8 mouse cellular contexts compared by ENCODE assay signal in the genomic region with DNA sequence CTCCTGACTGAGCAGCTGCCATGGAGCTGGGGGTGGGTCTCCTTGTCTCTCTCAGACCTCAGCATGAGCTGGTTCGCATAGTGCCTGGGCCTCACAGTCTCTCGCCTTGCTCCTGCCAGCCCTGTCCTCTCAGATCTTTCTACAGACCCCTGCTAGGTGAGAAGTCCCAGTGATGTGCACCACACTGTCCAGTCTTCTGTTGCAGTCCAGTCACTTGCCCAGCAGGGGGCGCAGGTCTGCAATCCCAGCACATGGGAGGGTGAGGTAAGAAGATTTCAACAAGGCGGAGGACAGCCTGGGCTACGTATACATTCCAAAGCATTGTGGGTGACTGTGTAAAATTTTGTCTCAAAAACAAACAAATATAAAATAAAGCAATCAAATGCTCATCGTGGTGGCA. TPM values are rescaled to one million over a fixed set of nuclear protein-coding genes. Genes with fewer than 3 reads are reported as not detected.
DNase-seq lines count a peak whose midpoint lies in the region; ATAC-seq and TF ChIP-seq lines count a peak whose summit lies in the region.

No protein-coding gene starts in this region.

- TF ChIP-seq POLR2A in ES-Bruce4 (IDR thresholded peaks at IDR 0.05; ENCODE audit: insufficient read depth, low read length), result no peak

- no peaks in the 10 kb centered on the region for H3K36me3 ChIP-seq in intestine, postnatal 0 days (ENCODE audit: control insufficient read depth, insufficient read depth)
- no peaks in the 10 kb centered on the region for H3K36me3 ChIP-seq in intestine, embryonic 15.5 days
- H3K36me3 ChIP-seq in ES-Bruce4 (ENCODE audit: control insufficient read depth, insufficient read depth, low read length, poor library complexity, severe bottlenecking), result no peaks in the 10 kb centered on the region
- H3K36me3 ChIP-seq in liver, embryonic 15.5 days (replicated peaks), result 0 out of 2 replicates have a peak, but pooled peaks cover 4% of the 10 kb centered on the region
- H3K36me3 ChIP-seq in hindbrain, embryonic 13.5 days, result no peaks in the 10 kb centered on the region

- H3K27me3 ChIP-seq in intestine, postnatal 0 days (replicated peaks; ENCODE audit: control insufficient read depth, insufficient read depth, low read length), result 0 out of 2 replicates have a peak, but pooled peaks cover 4% of the 10 kb centered on the region
- H3K27me3 ChIP-seq in intestine, embryonic 15.5 days (replicated peaks), result no peaks in the 10 kb centered on the region
- no peaks in the 10 kb centered on the region for H3K27me3 ChIP-seq in ES-Bruce4 (ENCODE audit: control insufficient read depth, insufficient read depth, low read length, poor library complexity, severe bottlenecking)
- no peaks in the 10 kb centered on the region for H3K27me3 ChIP-seq in liver, embryonic 15.5 days
- H3K27me3 ChIP-seq in hindbrain, embryonic 13.5 days, result 0 out of 2 replicates have a peak, but pooled peaks cover 5% of the 10 kb centered on the region

- no peak overlapping the region for H3K27ac ChIP-seq in intestine, postnatal 0 days (ENCODE audit: low read depth, low read length)
- no peak overlapping the region for H3K27ac ChIP-seq in intestine, embryonic 15.5 days
- H3K27ac ChIP-seq in ES-Bruce4 (ENCODE audit: insufficient read depth, low read length), result no peak overlapping the region
- no peak overlapping the region for H3K27ac ChIP-seq in liver, embryonic 15.5 days (replicated peaks)
- H3K27ac ChIP-seq in hindbrain, embryonic 13.5 days, result no peak overlapping the region

- TF ChIP-seq CTCF in intestine, postnatal 0 days (IDR thresholded peaks at IDR 0.05; ENCODE audit: low read depth), result peak; percentile 82
- peak; percentile 99 for TF ChIP-seq CTCF in ES-Bruce4 (IDR thresholded peaks at IDR 0.05; ENCODE audit: low read depth, low read length)

- H3K4me2 ChIP-seq in intestine, postnatal 0 days (replicated peaks; ENCODE audit: low read depth), result no peak overlapping the region
- no peak overlapping the region for H3K4me2 ChIP-seq in intestine, embryonic 15.5 days (replicated peaks)
- H3K4me2 ChIP-seq in liver, embryonic 15.5 days, result no peak overlapping the region
- H3K4me2 ChIP-seq in hindbrain, embryonic 13.5 days, result no peak overlapping the region

- no peak overlapping the region for H3K9ac ChIP-seq in intestine, postnatal 0 days (ENCODE audit: low read depth, low read length)
- no peak overlapping the region for H3K9ac ChIP-seq in intestine, embryonic 15.5 days
- H3K9ac ChIP-seq in ES-Bruce4 (ENCODE audit: low read depth, poor library complexity, severe bottlenecking), result no peak overlapping the region
- H3K9ac ChIP-seq in liver, embryonic 15.5 days, result no peak overlapping the region
- no peak overlapping the region for H3K9ac ChIP-seq in hindbrain, embryonic 13.5 days

- H3K4me1 ChIP-seq in intestine, postnatal 0 days (replicated peaks; ENCODE audit: control insufficient read depth, insufficient read depth, low read length), result no peaks in the 10 kb centered on the region
- H3K4me1 ChIP-seq in intestine, embryonic 15.5 days (replicated peaks), result peaks cover 12% of the 10 kb centered on the region; the same call in 1 of the 2 replicates
- peaks cover 10% of the 10 kb centered on the region for H3K4me1 ChIP-seq in ES-Bruce4 (ENCODE audit: control insufficient read depth, insufficient read depth, low read length)
- H3K4me1 ChIP-seq in liver, embryonic 15.5 days (replicated peaks), result peaks cover 46% of the 10 kb centered on the region
- H3K4me1 ChIP-seq in hindbrain, embryonic 13.5 days (replicated peaks), result 0 out of 2 replicates have a peak, but pooled peaks cover 4% of the 10 kb centered on the region

- ATAC-seq in intestine, postnatal 0 days, result no peak
- ATAC-seq in intestine, embryonic 15.5 days, result no peak
- ATAC-seq in granulocyte monocyte progenitor cell, adult 5-6 weeks (replicated peaks; ENCODE audit: poor library complexity, severe bottlenecking), result peak; percentile 54
- ATAC-seq in liver, embryonic 15.5 days (ENCODE audit: insufficient read depth), result peak; percentile 47; the same call in 1 of the 2 replicates
- ATAC-seq in hindbrain, embryonic 13.5 days (ENCODE audit: low FRiP score), result no peak

- DNase-seq in c-Kit-negative CD71-positive TER-119-positive erythroid progenitor cells, embryonic 14.5 days (ENCODE audit: low read depth, low spot score), result peak; percentile 62
- DNase-seq in right cerebral cortex, postnatal 14 days, result peak; percentile 53

- no peak overlapping the region for H3K4me3 ChIP-seq in intestine, postnatal 0 days (ENCODE audit: low read depth, low read length)
- no peak overlapping the region for H3K4me3 ChIP-seq in intestine, embryonic 15.5 days (replicated peaks)
- H3K4me3 ChIP-seq in ES-Bruce4 (ENCODE audit: low read depth, low read length), result no peak overlapping the region
- no peak overlapping the region for H3K4me3 ChIP-seq in liver, embryonic 15.5 days (replicated peaks)
- H3K4me3 ChIP-seq in hindbrain, embryonic 13.5 days, result no peak overlapping the region

- 38% methylated on average over 6 of the region's 6 CpGs for WGBS in intestine, postnatal 0 days
- 46% methylated on average over 6 of the region's 6 CpGs for whole genome bisulfite sequencing in intestine, embryonic 15.5 days
- WGBS in liver, embryonic 15.5 days (ENCODE audit: insufficient replicate concordance), result 28% methylated on average over 6 of the region's 6 CpGs
- 47% methylated on average over 6 of the region's 6 CpGs for WGBS in hindbrain, embryonic 13.5 days

- H3K9me3 ChIP-seq in intestine, postnatal 0 days (ENCODE audit: control insufficient read depth), result no peaks in the 10 kb centered on the region
- no peaks in the 10 kb centered on the region for H3K9me3 ChIP-seq in intestine, embryonic 15.5 days
- H3K9me3 ChIP-seq in ES-Bruce4 (replicated peaks; ENCODE audit: control insufficient read depth, insufficient read depth, low read length, poor library complexity, severe bottlenecking), result no peaks in the 10 kb centered on the region
- no peaks in the 10 kb centered on the region for H3K9me3 ChIP-seq in liver, embryonic 15.5 days (replicated peaks)
- H3K9me3 ChIP-seq in hindbrain, embryonic 13.5 days, result no peaks in the 10 kb centered on the region

- TF ChIP-seq EP300 in ES-Bruce4 (IDR thresholded peaks at IDR 0.05; ENCODE audit: insufficient read depth, low read depth, low read length), result no peak

RNA-seq across cellular contexts. Expression of a gene that starts 10.6 kb away (rescaled TPM):
- polyA plus RNA-seq in intestine, postnatal 0 days (2015; fragmentation: Nextera tagmentation; extraction: Ambion mirVana), result 1.8 and 2.0 TPM in 2 replicates
- polyA plus RNA-seq in intestine, embryonic 15.5 days (2015; fragmentation: Nextera tagmentation; extraction: Ambion mirVana), result 5.3 and 6.1 TPM in 2 replicates
- polyA plus RNA-seq in ES-Bruce4 (2011; ENCODE audit: insufficient read depth, insufficient read length, low read depth, missing spikeins), result 8.6 and 9.3 TPM in 2 replicates
- 2.7 and 3.1 TPM in 2 replicates for total RNA-seq in granulocyte monocyte progenitor cell, adult 5-6 weeks (2014; fragmentation: Nextera tagmentation)
- total RNA-seq in granulocyte monocyte progenitor cell, adult 5-6 weeks (2017), result 0.21 and 1.6 TPM in 2 replicates
- polyA plus RNA-seq in liver, embryonic 15.5 days (2015; fragmentation: Nextera tagmentation; extraction: Ambion mirVana), result 65.5 and 76.7 TPM in 2 replicates
- polyA plus RNA-seq in hindbrain, embryonic 13.5 days (2015; fragmentation: Nextera tagmentation; extraction: Ambion mirVana), result 0.54 and 0.68 TPM in 2 replicates

RNA-seq across cellular contexts. Expression of a gene that starts 20.3 kb away (rescaled TPM):
- 5.2 and 5.8 TPM in 2 replicates for polyA plus RNA-seq in intestine, postnatal 0 days (2015; fragmentation: Nextera tagmentation; extraction: Ambion mirVana)
- 4.4 TPM in 2 replicates for polyA plus RNA-seq in intestine, embryonic 15.5 days (2015; fragmentation: Nextera tagmentation; extraction: Ambion mirVana)
- 1.6 TPM in 2 replicates for polyA plus RNA-seq in ES-Bruce4 (2011; ENCODE audit: insufficient read depth, insufficient read length, low read depth, missing spikeins)
- total RNA-seq in granulocyte monocyte progenitor cell, adult 5-6 weeks (2014; fragmentation: Nextera tagmentation), result 19.3 and 22.1 TPM in 2 replicates
- total RNA-seq in granulocyte monocyte progenitor cell, adult 5-6 weeks (2017), result 23.5 and 25.9 TPM in 2 replicates
- 8.2 and 9.5 TPM in 2 replicates for polyA plus RNA-seq in liver, embryonic 15.5 days (2015; fragmentation: Nextera tagmentation; extraction: Ambion mirVana)
- polyA plus RNA-seq in hindbrain, embryonic 13.5 days (2015; fragmentation: Nextera tagmentation; extraction: Ambion mirVana), result 1.5 and 2.1 TPM in 2 replicates

RNA-seq across cellular contexts. Expression of a gene that starts 24.3 kb away (rescaled TPM):
- 175 and 225 TPM in 2 replicates for polyA plus RNA-seq in intestine, postnatal 0 days (2015; fragmentation: Nextera tagmentation; extraction: Ambion mirVana)
- 7.6 and 28.5 TPM in 2 replicates for polyA plus RNA-seq in intestine, embryonic 15.5 days (2015; fragmentation: Nextera tagmentation; extraction: Ambion mirVana)
- not detected in 2 replicates for polyA plus RNA-seq in ES-Bruce4 (2011; ENCODE audit: insufficient read depth, insufficient read length, low read depth, missing spikeins)
- not detected in 2 replicates for total RNA-seq in granulocyte monocyte progenitor cell, adult 5-6 weeks (2014; fragmentation: Nextera tagmentation)
- 1.6 and 2.5 TPM in 2 replicates for total RNA-seq in granulocyte monocyte progenitor cell, adult 5-6 weeks (2017)
- polyA plus RNA-seq in liver, embryonic 15.5 days (2015; fragmentation: Nextera tagmentation; extraction: Ambion mirVana), result 0.24 and 0.33 TPM in 2 replicates
- polyA plus RNA-seq in hindbrain, embryonic 13.5 days (2015; fragmentation: Nextera tagmentation; extraction: Ambion mirVana), result not detected in 2 replicates

RNA-seq across cellular contexts. Expression of a gene that starts 26.2 kb away (rescaled TPM):
- 0.09 and 0.13 TPM in 2 replicates for polyA plus RNA-seq in intestine, postnatal 0 days (2015; fragmentation: Nextera tagmentation; extraction: Ambion mirVana)
- 0.18 and 0.36 TPM in 2 replicates for polyA plus RNA-seq in intestine, embryonic 15.5 days (2015; fragmentation: Nextera tagmentation; extraction: Ambion mirVana)
- polyA plus RNA-seq in ES-Bruce4 (2011; ENCODE audit: insufficient read depth, insufficient read length, low read depth, missing spikeins), result 1.5 and 2.2 TPM in 2 replicates
- 123 and 159 TPM in 2 replicates for total RNA-seq in granulocyte monocyte progenitor cell, adult 5-6 weeks (2014; fragmentation: Nextera tagmentation)
- total RNA-seq in granulocyte monocyte progenitor cell, adult 5-6 weeks (2017), result 293 and 356 TPM in 2 replicates
- polyA plus RNA-seq in liver, embryonic 15.5 days (2015; fragmentation: Nextera tagmentation; extraction: Ambion mirVana), result 6.7 and 6.8 TPM in 2 replicates
- 0.06 and 0.09 TPM in 2 replicates for polyA plus RNA-seq in hindbrain, embryonic 13.5 days (2015; fragmentation: Nextera tagmentation; extraction: Ambion mirVana)

Comparison
In these comparisons a context has a peak if more than half of its experiments do, and no peak if none do; other contexts are left out.
1. ATAC-seq: peak in granulocyte monocyte progenitor cell, adult 5-6 weeks (single experiment) and liver, embryonic 15.5 days (single experiment); none in intestine, postnatal 0 days (single experiment), intestine, embryonic 15.5 days (single experiment) and hindbrain, embryonic 13.5 days (single experiment).